Comparison of ENCODE assay signal across 29 mouse cellular contexts in the genomic region with DNA sequence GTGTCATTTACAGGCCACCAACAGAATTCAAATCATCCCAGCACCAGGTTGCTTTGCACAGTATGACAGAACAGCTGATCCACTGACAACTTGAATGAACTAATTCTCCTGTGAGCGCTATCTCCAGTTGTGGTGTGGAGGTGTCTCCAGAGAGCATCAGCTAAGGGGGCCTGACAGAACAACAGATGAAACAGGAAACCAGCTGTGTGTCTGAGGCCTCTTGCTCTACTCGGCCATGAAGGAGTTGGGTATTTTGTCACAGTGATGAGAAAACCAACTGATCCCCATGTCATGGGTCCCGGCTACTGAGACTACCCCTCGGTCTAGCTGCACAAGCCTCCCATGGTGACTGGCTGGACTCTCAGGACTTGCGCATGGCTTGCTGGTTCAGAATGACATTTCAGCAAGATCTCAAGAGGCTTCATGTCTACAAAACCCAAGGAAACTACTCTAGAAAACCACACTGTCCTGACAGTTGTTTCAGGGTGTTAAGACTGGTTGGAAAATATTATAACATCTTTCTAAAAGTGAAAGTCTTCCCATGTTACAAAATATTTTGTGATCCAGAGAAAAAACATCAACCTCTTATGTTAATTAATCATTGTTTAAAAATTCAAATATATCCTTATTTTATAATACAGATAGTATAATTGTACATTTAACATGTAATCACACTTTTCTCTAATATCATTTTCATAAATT.
DNase-seq lines count a peak whose midpoint lies in the region; ATAC-seq and TF ChIP-seq lines count a peak whose summit lies in the region.
"Had no signal": no experiment of that assay in that cellular context is flagged by ENCODE, and none has a peak within 500 bp of the region (broad histone marks: within the 10 kb centered on the region; RNA-seq: fewer than 3 reads in every experiment).

No protein-coding gene starts in this region.

- ATAC-seq in liver, postnatal 0 days = peak; percentile 67
- ATAC-seq in liver, embryonic 11.5 days (replicated peaks; ENCODE audit: low FRiP score) = no peak
- ATAC-seq: CD4-positive, CD25-positive, alpha-beta regulatory T cell, adult 4 months; forebrain, postnatal 0 days; intestine, postnatal 0 days; midbrain, embryonic 15.5 days had no signal

- no peak for TF ChIP-seq EP300 in liver, postnatal 0 days (IDR thresholded peaks at IDR 0.05; ENCODE audit: low read depth)

- no peaks in the 10 kb centered on the region for H3K4me1 ChIP-seq in liver, postnatal 0 days (ENCODE audit: insufficient read depth)
- no peaks in the 10 kb centered on the region for H3K4me1 ChIP-seq in liver, embryonic 11.5 days (replicated peaks; ENCODE audit: control insufficient read depth, insufficient read depth, low read length)
- H3K4me1 ChIP-seq: heart, embryonic 10.5 days; hindbrain, embryonic 13.5 days; liver, embryonic 13.5 days; midbrain, embryonic 15.5 days had no signal

- H3K4me2 ChIP-seq in liver, postnatal 0 days (ENCODE audit: low read depth, low read length) = no peak overlapping the region
- H3K4me2 ChIP-seq in liver, embryonic 11.5 days = no peak overlapping the region
- H3K4me2 ChIP-seq: embryonic facial prominence, embryonic 13.5 days; hindbrain, embryonic 13.5 days; liver, embryonic 13.5 days; midbrain, embryonic 15.5 days; neural tube, embryonic 15.5 days had no signal

- no peak overlapping the region for H3K9ac ChIP-seq in liver, postnatal 0 days (replicated peaks)
- no peak overlapping the region for H3K9ac ChIP-seq in liver, embryonic 11.5 days (ENCODE audit: low read depth, low read length)
- H3K9ac ChIP-seq: embryonic facial prominence, embryonic 13.5 days; forebrain, postnatal 0 days; hindbrain, embryonic 13.5 days; liver, embryonic 13.5 days; midbrain, embryonic 15.5 days; neural tube, embryonic 15.5 days had no signal

- H3K4me3 ChIP-seq in liver, postnatal 0 days (ENCODE audit: low read depth, low read length) = no peak overlapping the region
- H3K4me3 ChIP-seq in liver, embryonic 11.5 days (ENCODE audit: low read depth, low read length) = no peak overlapping the region
- H3K4me3 ChIP-seq: embryonic facial prominence, embryonic 13.5 days; heart, embryonic 10.5 days; hindbrain, embryonic 13.5 days; left cerebral cortex, adult 2 months; liver, embryonic 13.5 days; midbrain, embryonic 15.5 days; neural tube, embryonic 15.5 days had no signal

- no peaks in the 10 kb centered on the region for H3K36me3 ChIP-seq in liver, postnatal 0 days (replicated peaks; ENCODE audit: insufficient read depth, low read length)
- H3K36me3 ChIP-seq in liver, embryonic 11.5 days (ENCODE audit: control insufficient read depth, insufficient read depth, low read length) = no peaks in the 10 kb centered on the region
- H3K36me3 ChIP-seq: embryonic facial prominence, embryonic 13.5 days; heart, embryonic 10.5 days; hindbrain, embryonic 13.5 days; liver, embryonic 13.5 days; midbrain, embryonic 15.5 days; neural tube, embryonic 15.5 days had no signal

- 63% methylated on average over 5 of the region's 5 CpGs for WGBS in liver, postnatal 0 days (ENCODE audit: insufficient replicate concordance)
- 78% methylated on average over 5 of the region's 5 CpGs for WGBS in liver, embryonic 11.5 days

- peak; percentile 16 for DNase-seq in liver, postnatal 0 days
- DNase-seq in liver, embryonic 11.5 days (ENCODE audit: low spot score) = no peak
- peak; percentile 21 for DNase-seq in thymus, postnatal 14 days
- no peak for DNase-seq in thymus, adult 18-20 months
- peak; percentile 27 to 65 for DNase-seq in spleen, postnatal 4 days (ENCODE audit: low spot score in 2 of 2)
- DNase-seq in gastrocnemius, adult 8-10 months (ENCODE audit: low spot score in 2 of 2) = no peak
- DNase-seq in left cerebral cortex, postnatal 36 days (ENCODE audit: low spot score in 2 of 2) = no peak
- DNase-seq: adrenal gland, postnatal 25 days; cerebellum, adult 18-20 months; cerebellum, postnatal 10 days; forebrain, postnatal 0 days; gastrocnemius, postnatal 25 days; heart, adult 11 months; heart, postnatal 4 days; kidney, postnatal 14 days; left cerebral cortex, postnatal 4 days; liver, embryonic 13.5 days; lung, adult 2 months; lung, postnatal 10 days; right cerebral cortex, postnatal 25 days had no signal

- H3K27me3 ChIP-seq in liver, postnatal 0 days (ENCODE audit: insufficient read depth, low read length) = no peaks in the 10 kb centered on the region
- no peaks in the 10 kb centered on the region for H3K27me3 ChIP-seq in liver, embryonic 11.5 days (replicated peaks; ENCODE audit: control insufficient read depth, insufficient read depth, low read length)
- H3K27me3 ChIP-seq: embryonic facial prominence, embryonic 13.5 days; hindbrain, embryonic 13.5 days; liver, embryonic 13.5 days; midbrain, embryonic 15.5 days; neural tube, embryonic 15.5 days had no signal

- no peak for TF ChIP-seq CTCF in liver, postnatal 0 days (IDR thresholded peaks at IDR 0.05; ENCODE audit: low read depth)

- intact Hi-C loops in left cerebral cortex, postnatal 36 days (cut with DNase I) = no loop called here

- no peaks in the 10 kb centered on the region for H3K9me3 ChIP-seq in liver, postnatal 0 days (ENCODE audit: low read length)
- no peaks in the 10 kb centered on the region for H3K9me3 ChIP-seq in liver, embryonic 11.5 days (ENCODE audit: control insufficient read depth, low read length)
- H3K9me3 ChIP-seq: embryonic facial prominence, embryonic 13.5 days; heart, embryonic 10.5 days; hindbrain, embryonic 13.5 days; liver, embryonic 13.5 days; midbrain, embryonic 15.5 days; neural tube, embryonic 15.5 days had no signal

- 0 out of 2 replicates have a peak overlapping the region, but pooled peaks have one; percentile 30 for H3K27ac ChIP-seq in liver, postnatal 0 days (ENCODE audit: low read depth)
- no peak overlapping the region for H3K27ac ChIP-seq in liver, embryonic 11.5 days (ENCODE audit: low read depth, low read length)
- H3K27ac ChIP-seq: embryonic facial prominence, embryonic 13.5 days; heart, embryonic 10.5 days; hindbrain, embryonic 13.5 days; left cerebral cortex, adult 2 months; liver, embryonic 13.5 days; macrophage; midbrain, embryonic 15.5 days; neural tube, embryonic 15.5 days had no signal

Comparison
In these comparisons a context has a peak if more than half of its experiments do, and no peak if none do; other contexts are left out.
1. DNase-seq: peak in liver, postnatal 0 days (single experiment), thymus, postnatal 14 days (single experiment) and spleen, postnatal 4 days (2 of 2); none in liver, embryonic 11.5 days (single experiment), thymus, adult 18-20 months (0 of 2), gastrocnemius, adult 8-10 months (0 of 2) and left cerebral cortex, postnatal 36 days (0 of 2).